Mouse (Mus musculus): ENCODE results near the gene Tgm1. TPM values are rescaled to one million over a fixed set of nuclear protein-coding genes. Genes with fewer than 3 reads are reported as not detected.

Gene Tgm1
- 0.95 TPM for total RNA-seq (2023)

GRCm38 (mm10) chr14:55713729-55714122, at the start of gene Tgm1:
Tgm1 (minus strand) TSS chr14:55713926.

GRCm38 (mm10) chr14:55761163-55761562, 47.4 kb upstream of the Tgm1 start, which contains the start of gene Ltb4r2:
Ltb4r2 (plus strand) TSS chr14:55761428.

GRCm38 (mm10) chr14:55758363-55758784, 44.6 kb upstream of the Tgm1 start, which contains the start of gene Cideb:
Cideb (minus strand) TSS chr14:55758458.

GRCm38 (mm10) chr14:55745180-55745860, 31.6 kb upstream of the Tgm1 start, which contains the start of the genes Dhrs1 and Nop9:
Dhrs1 (minus strand) TSS chr14:55745690.
Nop9 (plus strand) TSS chr14:55745693.

GRCm38 (mm10) chr14:55721700-55722437, 8.1 kb upstream of the Tgm1 start, which contains the start of gene Rabggta:
Rabggta (minus strand) TSS chr14:55722263.

GRCm38 (mm10) chr14:55681160-55682117, 32.3 kb downstream of the Tgm1 start, which contains the start of gene Tinf2:
Tinf2 (minus strand) TSS chr14:55681820.

GRCm38 (mm10) chr14:55671833-55672740, 41.6 kb downstream of the Tgm1 start, which contains the start of the genes Gmpr2 and Nedd8:
Gmpr2 (plus strand) TSS chr14:55671941.
Nedd8 (minus strand) TSS chr14:55672124.

GRCm38 (mm10) chr14:55659960-55660573, 53.7 kb downstream of the Tgm1 start, which contains the start of gene Mdp1:
Mdp1 (minus strand) TSS chr14:55660508.

Other genes starting within 250 kb of the Tgm1 start
- gene Dhrs4, start 235.2 kb downstream of the Tgm1 start, total RNA-seq (2023) = 24.5 TPM
- 0.52 TPM for gene Carmil3, start 223.3 kb downstream of the Tgm1 start, total RNA-seq (2023)
- not detected for gene Cpne6, start 203.5 kb downstream of the Tgm1 start, total RNA-seq (2023)
- not detected for gene Nrl, start 188.9 kb downstream of the Tgm1 start, total RNA-seq (2023)
- 10.7 TPM for gene Pck2, start 173.7 kb downstream of the Tgm1 start, total RNA-seq (2023)
- 72.0 TPM for gene Dcaf11, start 153.9 kb downstream of the Tgm1 start, total RNA-seq (2023)
- gene A730061H03Rik, start 153.5 kb downstream of the Tgm1 start, total RNA-seq (2023) = 2.6 TPM
- gene Fitm1, start 138.3 kb downstream of the Tgm1 start, total RNA-seq (2023) = not detected
- 323 TPM for gene Psme1, start 135.8 kb downstream of the Tgm1 start, total RNA-seq (2023)
- 26.3 TPM for gene Emc9, start 128.6 kb downstream of the Tgm1 start, total RNA-seq (2023)
- 372 TPM for gene Psme2, start 122.8 kb downstream of the Tgm1 start, total RNA-seq (2023)
- gene Rnf31, start 122.2 kb downstream of the Tgm1 start, total RNA-seq (2023) = 91.9 TPM
- 90.0 TPM for gene Irf9, start 110.4 kb downstream of the Tgm1 start, total RNA-seq (2023)
- not detected for gene Rec8, start 95.9 kb downstream of the Tgm1 start, total RNA-seq (2023)
- 65.4 TPM for gene Ipo4, start 78.0 kb downstream of the Tgm1 start, total RNA-seq (2023)
- 4.2 TPM for gene Gm49378, start 76.0 kb downstream of the Tgm1 start, total RNA-seq (2023)
- 40.1 TPM for gene Tm9sf1, start 70.1 kb downstream of the Tgm1 start, total RNA-seq (2023)
- gene Tssk4, start 63.7 kb downstream of the Tgm1 start, total RNA-seq (2023) = 4.1 TPM
- gene Mdp1, start 53.4 kb downstream of the Tgm1 start, total RNA-seq (2023) = 45.7 TPM
- gene Gmpr2, start 42.0 kb downstream of the Tgm1 start, total RNA-seq (2023) = 18.6 TPM
- gene Nedd8, start 41.8 kb downstream of the Tgm1 start, total RNA-seq (2023) = 164 TPM
- 101 TPM for gene Tinf2, start 32.1 kb downstream of the Tgm1 start, total RNA-seq (2023)
- gene Rabggta, start 8.3 kb upstream of the Tgm1 start, total RNA-seq (2023) = 85.8 TPM
- 11.6 TPM for gene Dhrs1, start 31.8 kb upstream of the Tgm1 start, total RNA-seq (2023)
- gene Nop9, start 31.8 kb upstream of the Tgm1 start, total RNA-seq (2023) = 30.4 TPM
- not detected for gene Cideb, start 44.5 kb upstream of the Tgm1 start, total RNA-seq (2023)
- gene Ltb4r2, start 47.5 kb upstream of the Tgm1 start, total RNA-seq (2023) = 0.18 TPM
- 0.37 TPM for gene Ltb4r1, start 52.0 kb upstream of the Tgm1 start, total RNA-seq (2023)
- 0.52 TPM for gene Adcy4, start 70.2 kb upstream of the Tgm1 start, total RNA-seq (2023)
- gene Ripk3, start 74.9 kb upstream of the Tgm1 start, total RNA-seq (2023) = 40.3 TPM
- not detected for gene Nfatc4, start 109.2 kb upstream of the Tgm1 start, total RNA-seq (2023)
- gene Nynrin, start 140.1 kb upstream of the Tgm1 start, total RNA-seq (2023) = 0.43 TPM
- not detected for gene Cbln3, start 170.5 kb upstream of the Tgm1 start, total RNA-seq (2023)
- gene Khnyn, start 171.0 kb upstream of the Tgm1 start, total RNA-seq (2023) = 63.1 TPM
- gene Sdr39u1, start 186.4 kb upstream of the Tgm1 start, total RNA-seq (2023) = 44.2 TPM
- not detected for gene Cma1, start 230.7 kb upstream of the Tgm1 start, total RNA-seq (2023)
- not detected for gene Cma2, start 237.1 kb upstream of the Tgm1 start, total RNA-seq (2023)

Data from CD8-positive naive resting alpha-beta T cell, adult 57 days (primary cell).